Mouse (Mus musculus): ENCODE measurements around the gene Hunk. TPM values are rescaled to one million over a fixed set of nuclear protein-coding genes. Genes with fewer than 3 reads are reported as not detected.

Hunk gene
- total and polyA plus RNA-seq, 2 experiments from 2014 or later, result 5.2 to 20.6 TPM

DNA sequence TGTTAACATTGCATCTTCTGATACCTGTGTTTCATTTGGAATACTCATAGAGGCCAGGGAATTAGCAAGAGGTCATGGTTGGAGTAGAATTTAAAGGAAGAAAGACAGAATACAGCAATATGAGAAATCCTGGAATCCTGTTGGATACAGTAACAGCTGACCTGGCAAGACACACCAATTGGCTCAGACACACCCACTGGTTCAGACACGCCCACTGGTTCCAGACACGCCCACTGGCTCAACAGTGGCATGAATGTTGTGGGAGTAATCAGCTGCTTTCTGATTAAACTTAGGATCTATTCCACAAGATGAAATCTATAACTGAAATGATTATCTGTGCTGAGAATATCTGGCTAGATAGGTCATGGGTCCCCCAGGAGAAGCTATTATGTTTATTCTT, 155.4 kb downstream of the Hunk start:
- DNase-seq (no peak), ATAC-seq (no peak)
- TF ChIP-seq CTCF (IDR thresholded peaks at IDR 0.05; ENCODE audit: low read depth), result no peak
- no peaks in the 10 kb centered on the region for H3K36me3 ChIP-seq (ENCODE audit: insufficient read depth)
- no peak overlapping the region for H3K9ac ChIP-seq
- no peaks in the 10 kb centered on the region for H3K4me1 ChIP-seq (ENCODE audit: insufficient read depth)
- H3K9me3 ChIP-seq (ENCODE audit: low read length), result no peaks in the 10 kb centered on the region
- no peak overlapping the region for H3K4me3 ChIP-seq (ENCODE audit: low read depth, low read length)
- no peak overlapping the region for H3K4me2 ChIP-seq (ENCODE audit: low read depth)
- no peaks in the 10 kb centered on the region for H3K27me3 ChIP-seq (ENCODE audit: insufficient read depth, low read length)
- no peak overlapping the region for H3K27ac ChIP-seq (ENCODE audit: low read depth, low read length)
- 83% methylated on average over 2 of the region's 2 CpGs for WGBS

DNA sequence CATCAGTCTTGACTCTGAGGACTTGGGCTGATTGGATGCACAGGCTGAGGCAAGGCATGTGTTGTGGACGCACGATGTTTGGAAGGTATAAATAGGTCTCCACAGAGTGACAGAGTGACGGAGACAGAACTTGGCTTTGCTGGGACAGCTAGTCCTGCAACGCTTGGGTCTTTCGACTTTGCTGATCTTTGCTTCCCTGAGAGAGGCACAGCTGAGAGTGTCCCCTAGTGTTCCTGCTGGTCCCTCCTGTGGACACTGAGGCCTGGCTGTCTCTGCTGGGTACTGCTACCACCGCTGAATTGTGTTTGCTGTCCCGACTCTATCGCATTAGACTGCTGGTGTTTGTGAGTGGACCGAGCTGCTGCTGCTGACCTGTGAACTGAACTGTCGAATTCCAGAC, 156.6 kb downstream of the Hunk start:
- Histone ChIP-seq H3K27ac (ENCODE audit: low read depth, low read length) (no peak overlapping the region), H3K27me3 (ENCODE audit: insufficient read depth, low read length) (no peaks in the 10 kb centered on the region), H3K9me3 (ENCODE audit: low read length) (no peaks in the 10 kb centered on the region), H3K4me3 (ENCODE audit: low read depth, low read length) (no peak overlapping the region), H3K9ac (no peak overlapping the region), H3K4me2 (ENCODE audit: low read depth) (no peak overlapping the region), H3K4me1 (ENCODE audit: insufficient read depth) (no peaks in the 10 kb centered on the region), H3K36me3 (ENCODE audit: insufficient read depth) (no peaks in the 10 kb centered on the region)
- TF ChIP-seq CTCF (IDR thresholded peaks at IDR 0.05; ENCODE audit: low read depth), result no peak
- DNase-seq (no peak), ATAC-seq (no peak)
- WGBS, result 76% methylated on average over 10 of the region's 10 CpGs

DNA sequence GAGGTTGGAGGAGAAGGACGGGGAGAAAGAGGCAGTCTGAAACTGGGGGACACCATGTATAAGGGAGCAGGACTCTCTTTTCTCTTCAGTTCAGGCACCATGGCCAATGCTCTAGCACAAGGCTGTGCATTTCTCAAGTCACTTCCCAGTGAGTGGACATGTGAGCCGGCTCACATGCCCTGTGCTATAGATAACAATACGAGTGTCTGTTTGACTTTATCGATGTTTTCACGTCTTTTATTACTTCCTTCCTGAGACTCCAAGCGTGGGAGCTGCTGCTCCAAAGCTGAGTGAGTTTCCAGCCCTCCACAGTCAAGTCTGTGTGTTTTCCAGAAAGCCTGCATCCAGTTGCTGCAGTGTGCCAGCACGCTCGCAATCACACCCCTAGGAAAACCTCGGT, 158.4 kb downstream of the Hunk start:
- no peaks in the 10 kb centered on the region for H3K36me3 ChIP-seq (ENCODE audit: insufficient read depth)
- no peak overlapping the region for H3K27ac ChIP-seq (ENCODE audit: low read depth, low read length)
- ATAC-seq (no peak), DNase-seq (no peak)
- no peak overlapping the region for H3K9ac ChIP-seq
- no peaks in the 10 kb centered on the region for H3K27me3 ChIP-seq (ENCODE audit: insufficient read depth, low read length)
- H3K4me3 ChIP-seq (ENCODE audit: low read depth, low read length), result no peak overlapping the region
- no peak for TF ChIP-seq CTCF (IDR thresholded peaks at IDR 0.05; ENCODE audit: low read depth)
- no peak overlapping the region for H3K4me2 ChIP-seq (ENCODE audit: low read depth)
- no peaks in the 10 kb centered on the region for H3K9me3 ChIP-seq (ENCODE audit: low read length)
- H3K4me1 ChIP-seq (ENCODE audit: insufficient read depth), result no peaks in the 10 kb centered on the region
- WGBS, result 81% methylated on average over 9 of the region's 9 CpGs

DNA sequence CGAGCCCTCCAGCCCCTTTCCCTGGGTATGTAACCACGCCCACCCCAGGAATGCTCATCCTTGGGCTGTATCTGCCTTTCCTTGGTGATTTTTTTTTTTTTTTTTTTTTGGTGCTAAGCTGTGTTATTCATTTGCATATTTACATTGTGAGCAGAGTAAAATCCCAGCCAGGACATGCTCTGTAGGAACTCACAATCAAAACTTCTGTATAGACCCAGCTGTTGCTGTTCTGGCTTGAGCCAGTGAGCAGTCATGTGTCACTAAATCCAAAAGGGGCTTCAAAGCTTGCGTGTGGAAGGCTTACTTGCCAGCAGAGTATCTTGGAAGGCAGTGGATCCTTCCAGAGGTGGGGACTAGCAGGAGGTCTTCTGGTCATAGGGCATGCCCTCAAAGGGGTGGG, 159.7 kb downstream of the Hunk start:
- Histone ChIP-seq H3K36me3 (ENCODE audit: insufficient read depth) (no peaks in the 10 kb centered on the region), H3K4me3 (ENCODE audit: low read depth, low read length) (no peak overlapping the region), H3K27me3 (ENCODE audit: insufficient read depth, low read length) (no peaks in the 10 kb centered on the region), H3K9ac (no peak overlapping the region), H3K27ac (ENCODE audit: low read depth, low read length) (no peak overlapping the region), H3K4me1 (ENCODE audit: insufficient read depth) (no peaks in the 10 kb centered on the region), H3K9me3 (ENCODE audit: low read length) (no peaks in the 10 kb centered on the region), H3K4me2 (ENCODE audit: low read depth) (no peak overlapping the region)
- DNase-seq (no peak), ATAC-seq (no peak)
- no peak for TF ChIP-seq CTCF (IDR thresholded peaks at IDR 0.05; ENCODE audit: low read depth)
- 52% methylated on average over 3 of the region's 3 CpGs for WGBS

DNA sequence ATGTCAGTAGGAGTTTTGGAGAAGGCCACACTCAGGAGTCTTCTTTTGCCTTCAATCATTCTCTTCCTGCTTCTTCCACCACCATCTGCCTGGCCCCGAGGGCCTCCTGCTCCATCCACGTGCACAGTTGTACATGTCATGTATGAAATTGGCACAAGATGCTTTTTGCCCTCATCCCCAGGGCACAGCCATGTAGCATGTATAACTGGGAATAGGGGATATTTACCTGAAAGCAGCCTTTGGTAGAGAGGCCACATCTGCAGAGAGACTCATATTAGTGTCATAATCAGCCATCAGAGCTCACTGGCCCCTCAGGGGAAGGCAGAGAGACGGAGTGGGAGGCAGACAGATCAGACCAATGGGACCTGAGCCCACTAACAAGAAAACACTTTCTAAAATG, 160.8 kb downstream of the Hunk start:
- ATAC-seq (no peak), DNase-seq (no peak)
- Histone ChIP-seq H3K27me3 (ENCODE audit: insufficient read depth, low read length) (no peaks in the 10 kb centered on the region), H3K4me2 (ENCODE audit: low read depth) (no peak overlapping the region), H3K27ac (ENCODE audit: low read depth, low read length) (no peak overlapping the region), H3K9me3 (ENCODE audit: low read length) (no peaks in the 10 kb centered on the region), H3K36me3 (ENCODE audit: insufficient read depth) (no peaks in the 10 kb centered on the region), H3K4me3 (ENCODE audit: low read depth, low read length) (no peak overlapping the region), H3K9ac (no peak overlapping the region), H3K4me1 (ENCODE audit: insufficient read depth) (no peaks in the 10 kb centered on the region)
- WGBS, result 87% methylated on average over 3 of the region's 3 CpGs
- TF ChIP-seq CTCF (IDR thresholded peaks at IDR 0.05; ENCODE audit: low read depth), result no peak

DNA sequence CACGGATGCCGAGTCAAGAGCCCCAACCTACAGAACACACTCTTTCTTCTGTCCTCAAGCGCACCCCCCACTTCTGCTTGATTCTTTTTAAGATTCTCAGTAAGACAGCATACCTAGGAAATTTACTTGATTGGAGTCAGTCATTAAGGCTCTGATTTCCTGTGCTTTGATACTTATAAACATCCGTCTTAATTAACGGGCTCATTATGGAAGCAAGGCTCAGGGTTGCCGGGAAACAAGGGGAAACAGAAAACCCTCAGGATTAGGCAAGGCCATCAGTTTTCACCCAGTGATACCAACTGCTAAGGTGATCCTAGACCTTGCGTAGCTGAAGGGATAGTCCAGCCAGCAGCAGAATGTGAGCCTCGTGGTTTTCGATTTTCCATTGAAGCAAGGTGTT, 162.2 kb downstream of the Hunk start:
- no peaks in the 10 kb centered on the region for H3K9me3 ChIP-seq (ENCODE audit: low read length)
- 40% methylated on average over 9 of the region's 9 CpGs for WGBS
- TF ChIP-seq CTCF (IDR thresholded peaks at IDR 0.05; ENCODE audit: low read depth), result no peak
- no peaks in the 10 kb centered on the region for H3K27me3 ChIP-seq (ENCODE audit: insufficient read depth, low read length)
- no peaks in the 10 kb centered on the region for H3K36me3 ChIP-seq (ENCODE audit: insufficient read depth)
- ATAC-seq (peak; percentile 18; the same call in 1 of the 2 replicates), DNase-seq (peak; percentile 9)
- H3K4me1 ChIP-seq (ENCODE audit: insufficient read depth), result no peaks in the 10 kb centered on the region
- no peak overlapping the region for H3K27ac ChIP-seq (ENCODE audit: low read depth, low read length)
- no peak overlapping the region for H3K9ac ChIP-seq
- H3K4me3 ChIP-seq (ENCODE audit: low read depth, low read length), result no peak overlapping the region
- H3K4me2 ChIP-seq (ENCODE audit: low read depth), result no peak overlapping the region

Other genes with a start within 250 kb of the Hunk start
- 30.5 and 42.4 TPM in 2 replicates for gene Tiam1, start 242.2 kb upstream of the Hunk start, total RNA-seq (2014; rRNA removed)
- 9.8 and 20.5 TPM in 2 replicates for gene Tiam1, start 242.2 kb upstream of the Hunk start, polyA plus RNA-seq (2015; fragmentation: Nextera tagmentation; extraction: Ambion mirVana)
- 184 and 223 TPM in 2 replicates for gene Sod1, start 165.3 kb upstream of the Hunk start, total RNA-seq (2014; rRNA removed)
- 1,167 and 1,378 TPM in 2 replicates for gene Sod1, start 165.3 kb upstream of the Hunk start, polyA plus RNA-seq (2015; fragmentation: Nextera tagmentation; extraction: Ambion mirVana)
- 10.7 and 15.7 TPM in 2 replicates for gene Scaf4, start 101.5 kb upstream of the Hunk start, total RNA-seq (2014; rRNA removed)
- gene Scaf4, start 101.5 kb upstream of the Hunk start, polyA plus RNA-seq (2015; fragmentation: Nextera tagmentation; extraction: Ambion mirVana), result 12.2 and 16.9 TPM in 2 replicates